Mouse (Mus musculus): ENCODE results near the gene Pef1. TPM values are rescaled to one million over a fixed set of nuclear protein-coding genes. Genes with fewer than 3 reads are reported as not detected.

Pef1 gene
- total and polyA plus RNA-seq, 2 experiments, result 23.1 to 79.8 TPM

DNA sequence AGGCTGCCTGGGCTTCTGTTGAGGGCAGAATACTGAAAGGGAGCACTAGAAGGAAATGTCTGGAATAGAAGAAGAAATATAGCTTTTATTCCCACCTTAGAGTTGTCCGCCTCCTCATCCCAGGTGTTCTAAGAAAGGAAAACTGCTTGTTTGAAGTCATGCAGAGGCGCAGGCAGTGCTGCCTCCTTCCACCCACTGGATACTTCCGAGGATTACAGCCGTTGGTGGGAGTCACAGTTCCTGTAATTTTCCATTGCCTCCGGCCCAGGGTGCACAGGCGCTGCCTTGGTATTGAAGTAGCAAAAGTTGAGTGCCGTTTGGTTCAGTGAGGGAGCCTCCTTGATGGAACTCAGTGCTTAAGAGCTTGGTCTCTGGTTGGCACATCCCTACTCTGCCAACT is 7.7 kb downstream of the Pef1 start:
- H3K4me3 ChIP-seq (ENCODE audit: insufficient read depth, low read depth, low read length), result no peak overlapping the region
- H3K27me3 ChIP-seq (ENCODE audit: control insufficient read depth, insufficient read depth, low read length), result no peaks in the 10 kb centered on the region
- 85% methylated on average over 7 of the region's 7 CpGs for WGBS
- H3K4me1 ChIP-seq (ENCODE audit: control insufficient read depth, insufficient read depth, low read length), result peaks cover 11% of the 10 kb centered on the region
- no peak overlapping the region for H3K9ac ChIP-seq (ENCODE audit: low read depth, low read length)
- DNase-seq (ENCODE audit: extremely low read depth, low read depth, low spot score), result no peak
- peaks cover 16% of the 10 kb centered on the region; the same call in 1 of the 2 replicates for H3K79me2 ChIP-seq (ENCODE audit: control insufficient read depth, insufficient read depth, low read length)
- H3K36me3 ChIP-seq (ENCODE audit: control insufficient read depth, insufficient read depth, low read length), result peaks cover 3% of the 10 kb centered on the region; the same call in 1 of the 2 replicates
- no peak overlapping the region for H3K27ac ChIP-seq (replicated peaks; ENCODE audit: insufficient read depth, low read depth, low read length)
- TF ChIP-seq CTCF (IDR thresholded peaks at IDR 0.05; ENCODE audit: low read depth, low read length) (no peak), POLR2A (IDR thresholded peaks at IDR 0.05; ENCODE audit: extremely low read depth, insufficient read depth, low read length) (no peak)

DNA sequence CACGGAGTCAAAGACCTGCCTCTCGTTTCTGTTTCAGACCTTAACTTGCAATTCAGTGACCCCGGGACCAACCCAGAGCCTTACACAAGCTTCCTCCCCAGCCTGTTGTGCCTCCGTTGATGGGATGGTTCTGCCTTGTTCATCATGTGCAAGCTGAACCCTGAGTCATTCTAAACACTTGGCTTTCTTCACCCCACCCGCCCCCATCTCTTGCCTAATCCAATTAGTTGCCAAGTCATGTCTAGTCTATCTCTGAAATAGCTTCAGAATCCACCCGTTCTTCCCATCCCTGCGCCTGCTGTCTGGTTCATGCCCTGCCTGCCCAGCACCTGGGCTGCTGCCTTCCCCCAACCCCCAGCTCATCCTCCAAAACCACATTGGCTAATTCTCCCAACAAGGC is 9.9 kb downstream of the Pef1 start:
- no peak overlapping the region for H3K9ac ChIP-seq (ENCODE audit: low read depth, low read length)
- TF ChIP-seq CTCF (IDR thresholded peaks at IDR 0.05; ENCODE audit: low read depth, low read length), result no peak
- no peak for TF ChIP-seq POLR2A (IDR thresholded peaks at IDR 0.05; ENCODE audit: extremely low read depth, insufficient read depth, low read length)
- peak; percentile 48 for DNase-seq (ENCODE audit: extremely low read depth, low read depth, low spot score)
- H3K4me1 ChIP-seq (ENCODE audit: control insufficient read depth, insufficient read depth, low read length), result peaks cover 11% of the 10 kb centered on the region
- peaks cover 16% of the 10 kb centered on the region; the same call in 1 of the 2 replicates for H3K79me2 ChIP-seq (ENCODE audit: control insufficient read depth, insufficient read depth, low read length)
- H3K27me3 ChIP-seq (ENCODE audit: control insufficient read depth, insufficient read depth, low read length), result no peaks in the 10 kb centered on the region
- no peak overlapping the region for H3K27ac ChIP-seq (replicated peaks; ENCODE audit: insufficient read depth, low read depth, low read length)
- H3K36me3 ChIP-seq (ENCODE audit: control insufficient read depth, insufficient read depth, low read length), result peaks cover 3% of the 10 kb centered on the region; the same call in 1 of the 2 replicates
- WGBS, result 19% methylated on average over 7 of the region's 7 CpGs
- H3K4me3 ChIP-seq (ENCODE audit: insufficient read depth, low read depth, low read length), result no peak overlapping the region

DNA sequence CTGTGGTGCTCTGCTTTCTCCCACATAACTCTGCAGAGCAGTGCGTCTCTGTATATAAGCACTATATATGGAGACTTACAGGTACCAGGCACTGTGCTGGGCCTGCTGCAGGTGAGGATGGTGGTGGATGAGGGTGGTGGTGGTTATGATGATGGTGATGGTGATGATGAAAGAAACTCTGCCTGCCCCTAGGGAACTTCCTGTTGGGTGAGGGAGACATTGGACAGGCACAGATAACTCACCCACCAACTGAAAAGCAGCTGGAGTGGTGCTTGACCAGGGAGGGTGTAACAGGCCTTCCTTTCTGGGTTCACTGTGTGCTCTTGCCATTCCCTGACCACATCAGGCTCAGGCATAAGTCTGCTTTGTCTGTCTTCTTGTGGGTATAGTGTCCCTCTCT is 10.4 kb downstream of the Pef1 start:
- no peaks in the 10 kb centered on the region for H3K27me3 ChIP-seq (ENCODE audit: control insufficient read depth, insufficient read depth, low read length)
- TF ChIP-seq POLR2A (IDR thresholded peaks at IDR 0.05; ENCODE audit: extremely low read depth, insufficient read depth, low read length) (no peak), CTCF (IDR thresholded peaks at IDR 0.05; ENCODE audit: low read depth, low read length) (no peak)
- peaks cover 11% of the 10 kb centered on the region for H3K4me1 ChIP-seq (ENCODE audit: control insufficient read depth, insufficient read depth, low read length)
- WGBS, result 95% methylated on average over 1 of the region's 1 CpGs
- no peak overlapping the region for H3K4me3 ChIP-seq (ENCODE audit: insufficient read depth, low read depth, low read length)
- peaks cover 16% of the 10 kb centered on the region; the same call in 1 of the 2 replicates for H3K79me2 ChIP-seq (ENCODE audit: control insufficient read depth, insufficient read depth, low read length)
- no peak overlapping the region for H3K9ac ChIP-seq (ENCODE audit: low read depth, low read length)
- H3K36me3 ChIP-seq (ENCODE audit: control insufficient read depth, insufficient read depth, low read length), result peaks cover 3% of the 10 kb centered on the region; the same call in 1 of the 2 replicates
- H3K27ac ChIP-seq (replicated peaks; ENCODE audit: insufficient read depth, low read depth, low read length), result no peak overlapping the region
- DNase-seq (ENCODE audit: extremely low read depth, low read depth, low spot score), result no peak

DNA sequence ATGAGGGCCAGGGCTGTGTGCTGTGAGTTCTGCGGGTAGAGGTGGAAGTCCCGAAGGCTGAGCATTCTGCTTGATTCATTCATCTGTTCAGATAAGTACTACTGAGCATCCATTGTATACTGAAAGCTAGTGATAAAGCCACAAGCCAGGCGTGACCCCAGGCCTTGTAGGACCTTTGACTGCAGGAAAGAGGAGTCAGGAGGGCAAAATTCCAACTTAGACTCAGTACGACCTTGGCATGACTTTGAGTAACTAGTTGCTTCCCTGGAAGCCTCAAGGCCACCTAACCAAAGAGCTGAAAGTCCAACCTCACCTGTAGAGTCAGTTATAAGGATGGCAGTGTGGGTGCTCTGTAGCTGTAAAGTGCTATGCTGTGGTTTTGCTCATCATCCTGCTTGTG is 18.4 kb downstream of the Pef1 start:
- TF ChIP-seq POLR2A (IDR thresholded peaks at IDR 0.05; ENCODE audit: extremely low read depth, insufficient read depth, low read length) (no peak), CTCF (IDR thresholded peaks at IDR 0.05; ENCODE audit: low read depth, low read length) (no peak)
- H3K4me3 ChIP-seq (ENCODE audit: insufficient read depth, low read depth, low read length), result no peak overlapping the region
- H3K4me1 ChIP-seq (ENCODE audit: control insufficient read depth, insufficient read depth, low read length), result peaks cover 3% of the 10 kb centered on the region
- no peaks in the 10 kb centered on the region for H3K27me3 ChIP-seq (ENCODE audit: control insufficient read depth, insufficient read depth, low read length)
- no peak overlapping the region for H3K9ac ChIP-seq (ENCODE audit: low read depth, low read length)
- H3K36me3 ChIP-seq (ENCODE audit: control insufficient read depth, insufficient read depth, low read length), result peaks cover 4% of the 10 kb centered on the region; the same call in 1 of the 2 replicates
- 37% methylated on average over 4 of the region's 4 CpGs for WGBS
- DNase-seq (ENCODE audit: extremely low read depth, low read depth, low spot score), result peak; percentile 56
- H3K79me2 ChIP-seq (ENCODE audit: control insufficient read depth, insufficient read depth, low read length), result peaks cover 3% of the 10 kb centered on the region; the same call in 1 of the 2 replicates
- no peak overlapping the region for H3K27ac ChIP-seq (replicated peaks; ENCODE audit: insufficient read depth, low read depth, low read length)

DNA sequence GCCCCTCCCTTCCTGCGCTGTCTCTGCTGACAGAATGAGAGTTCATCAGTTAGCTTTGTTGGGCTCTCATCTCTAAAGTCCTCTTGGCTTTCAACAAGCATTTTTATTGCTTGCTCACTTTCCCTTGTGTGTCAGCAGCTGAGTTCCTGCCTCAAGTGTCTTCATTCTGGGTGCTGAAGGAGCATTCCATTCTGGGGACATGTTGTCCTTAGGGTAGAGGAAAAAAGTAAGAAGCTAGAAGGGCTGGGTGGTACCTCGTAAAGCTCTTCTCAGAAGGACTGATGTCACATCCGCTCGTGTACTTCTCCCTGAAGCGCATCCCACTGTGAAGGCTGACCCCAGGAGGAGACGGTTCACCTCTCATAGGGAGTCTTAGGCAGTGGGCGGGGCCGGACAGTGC is 19.2 kb downstream of the Pef1 start:
- H3K9ac ChIP-seq (ENCODE audit: low read depth, low read length), result no peak overlapping the region
- TF ChIP-seq CTCF (IDR thresholded peaks at IDR 0.05; ENCODE audit: low read depth, low read length), result no peak
- no peak for TF ChIP-seq POLR2A (IDR thresholded peaks at IDR 0.05; ENCODE audit: extremely low read depth, insufficient read depth, low read length)
- DNase-seq (ENCODE audit: extremely low read depth, low read depth, low spot score), result no peak
- peaks cover 3% of the 10 kb centered on the region for H3K4me1 ChIP-seq (ENCODE audit: control insufficient read depth, insufficient read depth, low read length)
- peaks cover 4% of the 10 kb centered on the region; the same call in 1 of the 2 replicates for H3K36me3 ChIP-seq (ENCODE audit: control insufficient read depth, insufficient read depth, low read length)
- H3K79me2 ChIP-seq (ENCODE audit: control insufficient read depth, insufficient read depth, low read length), result peaks cover 3% of the 10 kb centered on the region; the same call in 1 of the 2 replicates
- no peak overlapping the region for H3K27ac ChIP-seq (replicated peaks; ENCODE audit: insufficient read depth, low read depth, low read length)
- H3K27me3 ChIP-seq (ENCODE audit: control insufficient read depth, insufficient read depth, low read length), result no peaks in the 10 kb centered on the region
- 93% methylated on average over 8 of the region's 8 CpGs for WGBS
- H3K4me3 ChIP-seq (ENCODE audit: insufficient read depth, low read depth, low read length), result no peak overlapping the region

DNA sequence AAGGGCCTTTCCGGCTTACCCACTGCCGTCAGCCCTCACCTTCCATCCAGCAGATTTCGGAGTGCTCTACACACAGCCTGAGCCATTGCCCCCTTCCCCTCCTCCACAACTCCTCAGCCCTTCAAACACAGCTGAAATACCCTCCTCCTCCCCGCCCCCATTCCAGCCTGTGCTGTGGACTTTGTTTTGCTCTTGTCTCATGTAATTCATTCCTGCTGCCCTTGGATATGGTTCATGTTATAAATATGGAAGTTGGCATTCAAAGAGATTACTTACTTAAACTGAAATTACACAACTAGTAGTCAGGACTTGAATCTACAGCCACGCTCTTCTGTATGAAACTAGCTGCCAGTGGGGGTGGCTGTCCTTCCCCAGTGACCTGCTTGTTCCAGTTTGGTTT is 20.7 kb downstream of the Pef1 start:
- Histone ChIP-seq H3K27ac (replicated peaks; ENCODE audit: insufficient read depth, low read depth, low read length) (no peak overlapping the region), H3K4me3 (ENCODE audit: insufficient read depth, low read depth, low read length) (no peak overlapping the region), H3K27me3 (ENCODE audit: control insufficient read depth, insufficient read depth, low read length) (no peaks in the 10 kb centered on the region), H3K4me1 (ENCODE audit: control insufficient read depth, insufficient read depth, low read length) (peaks cover 3% of the 10 kb centered on the region), H3K9ac (ENCODE audit: low read depth, low read length) (no peak overlapping the region), H3K79me2 (ENCODE audit: control insufficient read depth, insufficient read depth, low read length) (peaks cover 3% of the 10 kb centered on the region; the same call in 1 of the 2 replicates), H3K36me3 (ENCODE audit: control insufficient read depth, insufficient read depth, low read length) (peaks cover 6% of the 10 kb centered on the region; the same call in 1 of the 2 replicates)
- no peak for DNase-seq (ENCODE audit: extremely low read depth, low read depth, low spot score)
- 94% methylated on average over 5 of the region's 5 CpGs for WGBS
- TF ChIP-seq CTCF (IDR thresholded peaks at IDR 0.05; ENCODE audit: low read depth, low read length), result no peak
- no peak for TF ChIP-seq POLR2A (IDR thresholded peaks at IDR 0.05; ENCODE audit: extremely low read depth, insufficient read depth, low read length)

Data from liver, adult 2 months (tissue).